Mouse (Mus musculus) right cerebral cortex, postnatal 10 days (tissue): ENCODE results near the gene Arhgap29.

ENCODE experiments used
- DNase-seq, 2 experiments: peaks; one replicate each; pipeline ENCODE4 v3.0.0; 2021; ENCODE audit warnings: low spot score in 2 of 2

Arhgap29 gene

GRCm38 (mm10) chr3:122064556-122065410 is 112.4 kb downstream of the Arhgap29 start:
- no peak for DNase-seq
